Mouse (Mus musculus): ENCODE data around the gene Rb1.

Rb1 gene

DNA sequence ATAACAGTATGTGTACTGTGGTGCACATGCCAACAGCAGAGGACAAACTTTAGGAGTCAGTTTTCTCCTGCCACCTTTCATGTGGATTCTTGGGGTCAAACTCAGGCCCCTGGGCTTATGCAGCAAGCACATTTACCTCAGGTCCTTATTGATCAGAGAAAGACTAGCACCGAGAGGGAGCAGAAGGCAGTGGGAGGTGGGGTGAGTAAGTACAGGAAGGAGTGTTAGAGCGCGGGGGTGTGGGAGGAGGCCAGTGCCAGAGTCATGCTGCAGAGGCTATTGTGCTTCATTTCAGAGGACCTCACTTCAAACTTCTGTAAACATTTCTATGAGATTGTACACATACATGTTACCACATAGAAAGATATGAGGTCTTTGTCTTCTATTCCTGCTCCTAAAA is 124.2 kb downstream of the Rb1 start:
- DNase-seq: no peak

DNA sequence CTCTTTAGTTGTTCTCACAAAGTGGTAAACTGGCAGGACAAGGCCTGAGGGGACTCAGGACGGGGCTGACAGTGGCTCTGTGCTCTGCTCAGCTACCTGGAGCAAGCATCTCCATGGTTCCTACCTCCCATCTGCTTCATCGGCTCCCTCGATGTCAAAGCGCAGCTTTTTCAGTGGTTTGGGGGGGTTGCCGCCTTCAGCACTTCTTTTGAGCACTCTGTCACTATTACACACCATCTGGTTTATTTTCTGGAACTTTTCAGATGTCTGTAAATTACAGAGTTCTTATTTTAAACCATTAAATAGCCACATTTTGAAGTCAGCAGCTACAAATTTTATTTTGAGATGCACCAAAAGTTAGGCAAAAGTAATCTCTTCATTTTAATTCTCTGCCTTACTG is 126.6 kb downstream of the Rb1 start:
- no peak for DNase-seq

DNA sequence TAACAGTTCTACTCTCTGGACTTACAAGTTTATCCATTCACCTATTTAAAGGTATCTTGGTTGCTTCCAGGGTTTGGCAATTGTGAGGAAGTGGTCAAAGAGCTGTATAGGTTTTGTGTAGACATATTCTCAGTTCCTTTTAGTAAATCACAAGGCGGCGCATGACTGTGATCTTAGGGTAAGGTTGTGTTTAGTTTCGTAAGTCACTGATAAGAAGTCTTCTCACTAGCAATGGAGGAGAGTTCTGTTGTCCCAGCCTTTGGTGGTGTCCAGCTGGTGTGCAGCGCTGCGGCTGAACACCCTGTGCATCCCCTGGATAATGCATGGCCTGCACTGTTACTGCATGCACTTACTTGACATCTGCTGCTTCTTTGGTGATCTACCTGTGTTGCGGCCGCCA is 138.7 kb downstream of the Rb1 start:
- no peak for DNase-seq

DNA sequence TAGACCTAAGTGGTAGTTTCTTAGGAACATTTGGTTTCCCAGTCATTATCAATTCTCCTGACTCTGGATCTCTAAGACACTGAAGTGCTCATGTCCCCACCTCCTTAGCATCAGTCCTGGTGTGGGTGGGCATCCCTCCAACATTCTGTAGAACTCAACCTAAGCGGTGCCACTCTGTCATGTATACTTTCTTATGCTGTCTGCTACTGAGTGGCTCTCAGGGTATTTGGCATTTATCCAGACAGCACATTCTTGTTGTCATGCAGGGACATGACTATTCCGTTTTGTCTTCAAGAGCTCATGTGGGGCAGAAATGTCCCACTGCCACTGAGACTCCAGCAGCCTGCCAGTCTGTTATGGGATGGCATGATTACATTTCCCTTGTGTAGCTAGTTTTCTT is 144.5 kb downstream of the Rb1 start:
- peak; percentile 22 for DNase-seq

DNA sequence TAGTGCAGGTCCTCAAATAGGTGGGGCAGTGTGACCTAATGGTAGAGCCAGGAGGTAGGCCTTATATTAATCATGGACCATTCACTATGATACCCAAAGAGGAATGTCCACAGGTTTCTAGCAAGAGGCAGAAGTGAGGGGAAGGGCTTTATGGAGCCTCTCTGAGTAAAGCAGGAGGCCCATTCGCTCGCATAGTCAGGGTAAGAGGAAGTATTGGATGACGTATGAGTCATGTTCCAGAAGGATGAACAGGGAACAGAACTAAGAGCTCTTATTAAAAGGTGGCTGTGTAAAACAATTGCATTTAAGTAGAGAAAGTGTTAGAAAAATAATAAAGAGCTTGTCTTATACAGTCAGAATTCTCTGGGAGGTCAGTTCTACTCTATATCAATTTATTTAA is 145.0 kb downstream of the Rb1 start:
- DNase-seq: no peak

DNA sequence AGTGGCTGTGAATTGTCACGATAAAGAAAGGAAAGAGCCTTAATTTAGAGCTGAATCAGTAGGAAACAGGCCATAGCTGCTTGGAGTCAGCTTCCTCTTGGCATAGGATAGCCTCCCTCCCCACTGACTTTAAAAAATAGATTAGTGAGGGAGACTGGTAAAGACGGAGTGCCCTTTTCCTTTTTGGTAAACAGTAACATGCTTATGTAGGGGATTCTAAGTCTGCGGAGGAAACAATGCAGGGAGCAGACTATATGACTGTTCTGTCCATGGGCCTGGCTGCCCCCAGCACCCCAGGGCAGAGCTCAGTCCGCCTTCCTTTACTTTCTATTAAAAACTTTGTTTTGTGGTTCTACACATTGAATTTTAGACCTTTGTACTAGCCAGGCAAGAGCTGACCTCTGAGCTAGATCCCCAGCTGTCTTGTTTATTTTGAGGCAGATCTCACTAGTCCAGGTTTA is 146.4 kb downstream of the Rb1 start:
- DNase-seq: peak; percentile 45

DNA sequence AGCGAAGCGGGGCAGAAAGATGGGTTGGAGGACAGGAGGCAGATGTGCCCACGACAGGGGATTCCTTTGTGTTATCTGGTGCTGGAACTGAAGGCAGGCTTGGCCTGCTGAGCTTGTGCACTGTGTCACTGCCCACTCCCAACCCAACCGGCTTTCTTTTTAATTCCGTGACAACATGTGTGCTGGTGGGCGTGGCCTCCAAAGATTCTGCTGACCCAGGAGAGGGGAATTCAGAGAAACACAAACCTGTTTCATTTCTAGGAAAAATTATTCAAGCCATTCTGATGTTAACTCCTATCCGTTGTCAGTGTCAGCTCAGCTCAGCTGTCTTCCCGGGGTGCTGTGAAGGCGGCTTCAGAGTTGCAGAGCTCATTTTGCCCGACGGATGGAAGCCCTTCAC is 147.7 kb downstream of the Rb1 start:
- no peak for DNase-seq

DNA sequence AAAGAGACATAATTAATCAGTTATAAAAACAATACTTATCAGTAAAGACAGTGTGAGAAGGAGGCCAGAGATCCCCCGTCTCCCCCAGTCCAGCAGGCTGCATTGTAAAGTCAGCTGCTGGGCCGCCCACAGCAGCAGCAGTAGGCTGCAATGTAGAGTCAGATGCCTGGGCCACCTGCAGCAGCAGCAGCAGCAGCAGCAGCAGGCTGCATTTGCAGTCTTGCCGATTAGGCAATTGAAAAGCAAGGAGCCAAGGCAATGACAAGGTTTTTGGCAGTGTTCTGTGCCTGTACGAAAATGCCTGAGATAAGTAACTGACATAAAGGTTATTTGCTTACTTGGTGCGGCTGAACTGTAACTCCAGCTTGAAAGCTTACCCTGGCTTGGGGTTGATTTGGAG is 149.4 kb downstream of the Rb1 start:
- no peak for DNase-seq

DNA sequence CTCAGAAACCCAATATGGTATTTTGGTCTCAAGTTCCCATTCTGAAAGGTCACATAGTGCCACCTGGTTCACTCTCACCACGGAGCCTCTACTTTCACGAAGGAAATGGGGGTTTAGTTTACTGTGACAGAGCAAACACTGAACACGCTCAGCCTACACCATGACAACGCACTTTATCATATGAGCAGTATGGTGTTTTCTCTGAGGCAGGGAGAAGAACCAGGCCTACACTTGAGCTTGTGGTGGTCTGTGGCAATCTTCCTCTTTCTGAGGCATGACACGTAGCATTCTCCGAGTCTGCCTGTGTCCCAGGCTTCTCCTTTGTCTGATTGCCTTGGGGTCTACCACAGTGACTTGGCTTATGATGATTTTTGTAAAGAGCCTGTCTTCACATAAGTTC is 149.8 kb downstream of the Rb1 start:
- no peak for DNase-seq

DNA sequence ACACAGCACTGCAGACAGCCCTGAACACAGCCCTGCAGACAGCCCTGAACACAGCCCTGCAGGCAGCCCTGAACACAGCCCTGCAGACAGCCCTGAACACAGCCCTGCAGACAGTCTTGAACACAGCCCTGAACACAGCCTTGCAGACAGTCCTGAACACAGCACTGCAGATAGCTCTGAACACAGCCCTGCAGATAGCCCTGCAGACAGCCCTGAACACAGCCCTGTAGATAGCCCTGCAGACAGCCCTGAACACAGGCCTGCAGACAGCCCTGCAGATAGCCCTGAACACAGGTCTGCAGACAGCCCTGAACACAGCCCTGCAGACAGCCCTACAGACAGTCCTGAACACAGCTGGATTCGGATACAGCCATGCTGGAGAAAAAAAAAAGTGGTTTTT is 150.6 kb downstream of the Rb1 start:
- DNase-seq: no peak

DNA sequence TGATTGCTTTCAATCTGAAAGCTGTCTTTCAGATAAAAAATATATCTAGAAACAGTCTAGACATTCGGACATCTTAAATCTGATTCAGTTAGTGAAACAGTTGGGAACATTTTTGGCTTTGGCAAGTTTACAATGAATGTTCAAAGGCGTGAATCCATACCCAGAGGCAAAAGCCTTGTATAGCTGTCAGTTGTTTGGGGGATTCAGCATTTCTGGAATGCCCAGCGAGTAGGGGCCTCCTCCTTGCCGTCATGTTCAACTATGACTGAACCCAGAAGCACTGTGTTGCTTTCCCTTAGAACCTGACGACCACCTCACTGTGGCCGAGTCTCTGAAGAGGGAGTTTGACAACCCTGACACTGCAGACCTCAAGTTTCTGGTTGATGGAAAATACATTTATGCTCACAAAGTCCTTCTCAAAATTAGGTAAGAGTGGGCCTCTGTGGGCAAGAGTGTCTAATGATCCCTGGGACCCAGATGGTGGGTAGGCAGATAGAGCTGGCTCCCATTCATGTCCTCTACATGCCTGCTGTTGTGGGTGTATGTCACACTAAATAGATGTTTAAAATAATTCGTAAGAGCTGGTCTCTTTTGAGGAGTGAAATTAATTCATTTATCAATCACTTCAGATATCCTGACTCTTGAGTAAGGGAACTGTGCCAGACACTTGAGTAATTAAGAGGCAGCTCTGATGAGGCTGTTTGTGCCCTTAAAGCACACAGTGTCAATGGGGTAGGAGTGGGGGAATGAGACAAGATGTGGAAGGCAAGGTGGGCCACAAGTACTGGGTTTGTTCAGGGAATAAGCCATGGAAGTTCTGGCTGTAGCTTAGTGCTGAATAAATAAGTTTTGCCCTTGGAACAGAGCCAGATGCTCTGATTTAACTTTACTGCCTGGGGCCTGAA is 151.3 kb downstream of the Rb1 start:
- peak; percentile 34 for DNase-seq

DNA sequence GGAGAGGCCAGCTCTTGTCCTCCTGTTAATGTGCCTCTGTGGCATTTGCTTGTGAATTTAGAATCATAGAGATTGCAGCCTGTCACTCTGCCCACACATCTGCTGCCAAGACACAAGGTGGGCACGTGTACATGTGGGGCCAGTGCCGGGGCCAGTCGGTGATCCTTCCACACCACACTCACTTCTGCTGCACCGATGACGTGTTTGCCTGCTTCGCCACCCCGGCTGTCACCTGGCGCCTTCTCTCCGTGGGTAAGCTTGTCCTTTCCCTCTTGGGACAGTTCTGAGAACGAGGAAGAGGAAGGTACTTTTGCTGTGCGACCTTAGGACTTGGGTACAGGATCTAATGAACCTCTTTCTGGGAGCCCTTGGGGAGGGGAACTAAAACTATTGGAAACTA is 152.0 kb downstream of the Rb1 start:
- DNase-seq: no peak

DNA sequence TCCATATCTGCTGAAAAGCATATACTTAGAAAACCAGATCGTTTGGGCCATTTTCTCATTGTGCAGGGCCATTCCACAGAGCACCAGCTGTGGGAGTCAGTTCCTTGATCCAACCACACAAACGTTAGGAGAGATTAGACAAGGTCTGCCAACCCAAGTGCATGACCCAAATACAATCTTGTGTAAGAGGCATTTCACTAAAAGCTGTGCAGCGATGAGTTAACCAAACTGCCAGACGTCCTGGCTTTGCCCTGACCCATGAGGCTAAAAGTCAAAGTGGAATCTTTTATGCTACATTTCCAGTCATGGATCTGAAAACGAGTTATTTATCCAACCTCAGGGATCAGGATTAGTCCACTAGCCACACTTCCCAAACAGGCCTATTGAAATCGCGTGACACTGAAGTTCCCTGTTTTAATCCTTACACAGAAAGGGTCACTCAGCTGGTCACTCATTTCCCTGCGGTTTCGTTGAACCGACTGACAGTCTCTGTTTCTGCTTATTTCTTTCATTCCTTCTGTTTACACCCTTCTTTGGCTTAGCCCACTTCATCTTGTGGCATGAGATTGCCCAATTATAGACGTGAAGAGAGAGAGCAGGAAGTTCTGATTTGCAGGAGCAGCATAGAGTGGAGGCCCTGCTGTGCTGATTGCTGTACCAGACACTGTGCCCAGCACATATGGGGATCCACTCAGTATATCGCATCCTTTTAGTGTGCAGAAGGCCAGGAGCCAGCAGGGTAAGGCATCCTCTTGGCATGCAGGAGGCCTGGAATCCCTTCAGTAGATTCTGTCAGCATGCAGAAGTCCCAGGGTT is 153.2 kb downstream of the Rb1 start:
- DNase-seq: no peak

DNA sequence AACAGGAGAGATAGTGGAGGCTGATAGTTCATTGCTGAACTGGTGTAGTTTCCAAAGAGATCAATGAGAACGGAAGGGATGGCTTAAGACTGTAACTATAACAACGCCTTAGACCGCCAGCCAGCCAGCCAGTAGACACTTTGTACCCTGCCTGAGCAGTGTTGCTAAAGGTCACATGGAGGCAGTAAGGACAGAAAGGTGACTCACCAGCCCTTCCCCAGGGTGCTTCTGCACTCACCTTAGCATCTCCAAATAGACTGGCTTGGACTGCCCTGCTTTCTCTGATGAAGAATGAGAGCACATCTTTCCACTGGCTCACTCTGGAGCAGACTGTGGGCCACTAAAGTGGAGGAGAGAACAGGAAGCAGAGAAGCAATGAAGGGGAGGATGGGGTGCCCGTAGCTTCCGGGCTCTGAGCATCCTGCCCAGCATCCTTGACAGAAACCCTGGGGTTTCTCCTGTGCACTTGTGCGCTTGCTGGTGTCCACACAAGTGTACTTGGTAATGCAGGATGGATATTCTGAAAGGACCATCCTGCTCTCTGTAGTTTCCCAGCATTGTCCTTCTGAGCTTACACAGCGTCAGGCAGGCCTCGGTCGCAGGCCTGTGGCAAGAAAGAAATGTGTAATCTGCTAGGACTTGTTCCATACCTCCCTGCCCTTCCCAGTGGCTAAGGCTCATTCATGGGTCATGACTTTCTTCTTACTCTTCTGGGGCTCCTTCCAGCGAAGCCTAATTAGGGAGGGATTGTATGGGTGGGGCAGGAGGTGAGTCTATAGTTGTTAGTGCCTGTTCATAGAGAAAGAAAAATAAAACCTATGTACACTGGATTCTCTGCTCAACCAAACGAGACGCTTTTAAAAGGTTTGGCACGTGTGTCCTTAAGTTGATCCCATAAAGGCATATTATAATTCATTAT is 155.4 kb downstream of the Rb1 start:
- DNase-seq: no peak

DNA sequence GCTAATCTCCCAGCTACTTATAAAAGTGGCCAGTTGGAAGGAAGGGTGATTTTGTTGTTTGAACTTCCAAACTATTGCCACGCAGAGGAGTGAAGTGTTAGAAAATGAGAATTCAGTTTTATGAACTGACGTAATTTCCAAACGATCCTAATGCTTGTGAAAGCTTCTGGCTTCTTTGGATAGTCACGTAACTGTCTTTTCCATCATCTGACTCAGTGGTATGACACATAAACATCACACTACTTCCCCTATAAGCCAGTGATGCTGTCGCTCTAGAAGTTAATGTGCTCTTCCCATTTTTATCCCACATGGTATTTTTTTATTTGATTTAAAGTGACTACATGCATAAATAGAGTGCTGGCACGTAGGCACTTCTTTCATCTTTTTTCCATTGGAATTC is 157.0 kb downstream of the Rb1 start:
- DNase-seq: no peak

DNA sequence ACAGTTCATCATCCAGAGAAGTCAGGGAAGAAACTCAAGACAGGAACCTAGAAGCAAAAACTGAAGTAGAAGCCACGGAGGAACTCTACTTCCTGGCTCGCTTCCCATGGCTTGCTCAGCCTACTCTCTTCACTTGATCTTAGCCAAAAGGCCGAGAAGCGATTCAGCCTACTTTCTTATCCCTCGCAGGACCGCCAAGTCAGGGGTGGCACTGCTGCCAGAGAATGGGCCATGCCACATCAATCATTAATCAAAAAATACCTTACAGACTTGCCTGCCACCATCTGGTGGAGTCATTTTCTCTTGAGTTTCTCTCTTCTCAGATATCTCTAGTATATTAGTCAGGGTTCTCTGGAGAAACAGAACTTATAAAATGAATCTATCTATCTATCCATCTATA is 160.5 kb downstream of the Rb1 start:
- DNase-seq: peak; percentile 23

DNA sequence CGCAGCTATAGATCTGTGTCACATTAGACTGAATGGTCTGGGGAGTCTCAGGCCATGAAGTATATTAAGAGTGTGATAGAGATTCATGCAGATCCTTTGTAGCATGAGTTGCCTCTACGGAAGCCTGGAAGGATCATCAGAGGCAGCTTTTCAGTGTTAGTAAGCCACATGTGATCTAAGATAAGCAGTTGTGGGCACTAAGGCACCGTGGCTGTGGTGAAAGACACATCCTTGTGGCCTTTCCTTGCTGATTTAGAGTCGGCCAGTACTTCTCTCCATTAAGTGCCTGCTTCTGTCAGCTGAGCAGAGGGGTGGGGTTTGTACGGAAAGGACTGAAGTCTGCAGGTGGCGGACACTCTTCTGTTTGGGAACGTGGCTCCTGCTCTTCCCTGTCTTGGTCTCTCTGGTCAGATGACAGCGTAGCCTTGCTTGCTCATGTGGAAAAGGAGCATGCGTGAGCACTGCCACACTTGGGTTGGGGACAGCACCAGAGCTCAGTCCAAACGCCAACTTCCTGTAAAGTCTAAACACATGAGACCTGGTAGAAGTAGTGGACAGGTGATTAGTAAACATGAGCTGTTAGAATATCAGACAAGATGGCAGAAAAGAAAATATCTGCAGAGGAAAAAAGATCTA is 162.1 kb downstream of the Rb1 start:
- no peak for DNase-seq

DNA sequence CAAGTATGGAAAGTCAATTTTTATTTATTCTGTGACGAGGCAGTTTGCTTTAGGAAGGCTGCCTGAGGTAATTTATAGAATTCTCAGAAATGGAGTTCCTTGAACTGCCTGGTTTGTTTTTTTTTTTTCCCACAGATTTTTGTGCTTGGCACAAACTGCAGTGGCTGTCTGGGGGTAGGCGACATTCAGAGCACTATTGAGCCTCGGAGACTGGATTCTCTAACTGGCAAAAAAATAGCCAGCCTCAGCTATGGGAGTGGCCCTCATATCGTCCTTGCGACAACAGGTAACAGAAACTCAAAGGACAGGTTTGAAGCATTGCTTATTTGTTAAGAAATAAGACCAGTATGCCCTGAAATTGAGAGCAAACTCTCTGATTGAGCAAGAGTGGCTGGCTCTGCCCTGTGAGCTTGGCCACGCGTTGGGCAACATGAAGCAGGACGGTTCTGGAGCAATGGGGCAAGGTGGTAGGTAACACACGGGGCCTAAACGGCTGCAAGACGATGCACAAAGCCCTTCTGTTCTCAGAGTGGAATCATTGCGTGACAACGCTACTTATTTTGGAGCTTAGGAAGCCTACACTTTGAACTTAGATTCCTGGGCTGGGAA is 163.3 kb downstream of the Rb1 start:
- DNase-seq: no peak

DNA sequence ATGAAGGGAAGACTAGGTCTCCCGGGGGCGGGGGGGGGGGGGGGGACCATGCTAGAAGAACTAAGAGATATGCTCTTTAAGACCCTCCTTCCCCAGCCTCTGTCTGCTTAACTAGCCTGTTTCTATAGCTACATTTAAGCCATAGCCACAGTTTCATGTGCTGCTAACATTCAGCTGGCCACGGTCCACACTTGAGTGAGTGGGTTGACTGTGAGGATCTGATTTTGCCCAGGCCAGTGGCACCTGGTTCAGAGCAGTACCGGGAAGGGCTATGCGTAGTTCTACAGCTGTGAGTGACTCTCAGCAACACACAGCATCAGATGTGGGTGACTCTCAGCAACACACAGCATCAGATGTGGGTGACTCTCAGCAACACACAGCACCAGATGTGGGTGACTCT is 164.3 kb downstream of the Rb1 start:
- no peak for DNase-seq

DNA sequence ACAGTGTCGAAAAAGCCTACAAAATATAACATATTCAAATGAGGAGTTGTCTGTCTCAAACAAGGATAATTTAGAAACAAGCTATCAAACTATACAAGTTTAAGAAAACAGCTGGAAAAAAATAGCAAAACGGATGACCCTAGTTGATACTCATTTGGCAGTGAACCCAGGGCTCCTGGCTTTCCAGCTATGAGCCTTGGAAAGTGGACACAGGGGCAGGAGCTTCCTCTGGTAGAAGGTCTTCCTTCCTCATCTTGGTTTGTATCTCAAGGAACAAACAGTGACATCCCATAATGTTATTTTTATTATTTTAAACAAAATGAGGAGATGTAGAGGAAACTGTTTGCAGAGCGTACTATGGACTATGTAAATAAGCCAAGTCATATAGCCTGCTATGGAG is 177.5 kb downstream of the Rb1 start:
- DNase-seq: peak; percentile 38

DNA sequence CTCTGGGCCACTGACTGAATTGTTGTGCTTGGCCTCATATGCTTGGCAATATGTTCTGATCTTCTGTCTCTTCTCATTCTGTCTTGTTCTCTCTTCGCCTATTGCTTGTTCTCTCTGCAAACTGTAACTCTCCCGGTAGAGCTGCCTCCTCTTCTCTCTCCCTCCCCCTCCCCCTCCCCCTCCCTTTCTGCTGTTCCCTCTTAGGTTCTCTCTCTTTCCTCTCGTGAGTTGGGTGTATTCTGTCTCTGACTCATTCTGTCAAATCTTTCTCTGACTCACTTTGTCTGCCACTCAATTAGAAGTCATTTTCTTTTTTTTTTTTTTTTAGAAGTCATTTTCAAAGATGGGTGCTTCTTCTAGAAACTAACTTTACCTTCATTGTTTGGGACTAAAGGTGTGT is 178.9 kb downstream of the Rb1 start:
- DNase-seq: no peak

DNA sequence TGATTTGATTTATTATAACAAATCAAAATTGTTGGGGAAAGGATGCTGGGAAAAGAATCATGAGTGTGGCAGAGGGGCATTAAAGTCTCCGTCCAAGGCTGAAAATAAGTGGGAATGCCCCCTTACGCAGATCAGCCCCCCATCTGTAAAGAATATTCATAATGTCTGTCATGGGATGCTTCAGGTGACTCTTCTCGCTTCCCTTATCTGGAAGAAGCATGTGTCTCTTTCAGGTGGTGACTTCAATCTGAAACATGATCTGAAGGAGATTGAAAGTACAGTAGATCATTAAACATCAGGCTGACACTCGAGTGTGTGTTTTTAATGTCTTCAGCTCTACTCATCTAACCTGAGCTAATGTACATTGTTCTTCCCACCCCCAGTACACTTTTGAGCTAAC is 180.1 kb downstream of the Rb1 start:
- DNase-seq: no peak
